22 mouse cellular contexts compared by ENCODE assay signal in genomic region chr10:128111227-128111626, GRCm38 (mm10). TPM values are rescaled to one million over a fixed set of nuclear protein-coding genes. Genes with fewer than 3 reads are reported as not detected.
DNase-seq lines count a peak whose midpoint lies in the region; ATAC-seq and TF ChIP-seq lines count a peak whose summit lies in the region.
"Had no signal": no experiment of that assay in that cellular context is flagged by ENCODE, and none has a peak within 500 bp of the region (broad histone marks: within the 10 kb centered on the region; RNA-seq: fewer than 3 reads in every experiment).

No protein-coding gene starts in this region.

- peaks cover 75% of the 10 kb centered on the region for H3K36me3 ChIP-seq in embryonic facial prominence, embryonic 14.5 days (ENCODE audit: control insufficient read depth, insufficient read depth, low read length)
- H3K36me3 ChIP-seq in embryonic facial prominence, embryonic 10.5 days (replicated peaks) = peaks cover 76% of the 10 kb centered on the region
- peaks cover 75% of the 10 kb centered on the region for H3K36me3 ChIP-seq in kidney, embryonic 15.5 days

- ATAC-seq in embryonic facial prominence, embryonic 14.5 days (ENCODE audit: low read depth) = peak; percentile 47; the same call in 1 of the 2 replicates
- ATAC-seq in kidney, embryonic 15.5 days (replicated peaks; ENCODE audit: low FRiP score) = peak; percentile 76
- ATAC-seq: activated CD4-positive, CD25-positive, alpha-beta regulatory T cell, adult 4 months; forebrain, embryonic 14.5 days; forebrain, postnatal 0 days had no signal

- TF ChIP-seq CTCF in gastrocnemius, adult 2 months (IDR thresholded peaks at IDR 0.05) = no peak

- DNase-seq in embryonic facial prominence, embryonic 14.5 days (ENCODE audit: low spot score) = peak; percentile 44
- no peak for DNase-seq in embryonic facial prominence, embryonic 10.5 days (ENCODE audit: low spot score)
- no peak for DNase-seq in gastrocnemius, adult 2 months
- no peak for DNase-seq in gastrocnemius, postnatal 14 days
- no peak for DNase-seq in kidney, adult 9 months
- DNase-seq in brain, adult 2 months (ENCODE audit: low read depth, low spot score) = peak; percentile 49
- DNase-seq: adrenal gland, adult 8-10 months; adrenal gland, postnatal 25 days; cerebellum, adult 18-20 months; cerebellum, adult 9-10 months; cerebellum, postnatal 14 days; forebrain, postnatal 0 days; gastrocnemius, postnatal 25 days; heart, adult 2 months had no signal

- no peak overlapping the region for H3K4me2 ChIP-seq in embryonic facial prominence, embryonic 14.5 days (ENCODE audit: low read depth, low read length)
- no peak overlapping the region for H3K4me2 ChIP-seq in kidney, embryonic 15.5 days
- H3K4me2 ChIP-seq: embryonic facial prominence, embryonic 12.5 days; heart, embryonic 11.5 days; hindbrain, embryonic 12.5 days; hindbrain, embryonic 15.5 days had no signal

- H3K9me3 ChIP-seq in embryonic facial prominence, embryonic 14.5 days (ENCODE audit: control insufficient read depth, low read length) = no peaks in the 10 kb centered on the region
- H3K9me3 ChIP-seq in embryonic facial prominence, embryonic 10.5 days = no peaks in the 10 kb centered on the region
- H3K9me3 ChIP-seq in kidney, embryonic 15.5 days (replicated peaks) = no peaks in the 10 kb centered on the region
- H3K9me3 ChIP-seq: embryonic facial prominence, embryonic 12.5 days; hindbrain, embryonic 12.5 days; hindbrain, embryonic 15.5 days had no signal

- no peak overlapping the region for H3K9ac ChIP-seq in embryonic facial prominence, embryonic 14.5 days (ENCODE audit: low read depth, low read length)
- no peak overlapping the region for H3K9ac ChIP-seq in kidney, embryonic 15.5 days
- H3K9ac ChIP-seq: embryonic facial prominence, embryonic 12.5 days; forebrain, postnatal 0 days; hindbrain, embryonic 12.5 days; hindbrain, embryonic 15.5 days had no signal

- no peak overlapping the region for H3K27ac ChIP-seq in embryonic facial prominence, embryonic 14.5 days (replicated peaks; ENCODE audit: low read depth, low read length)
- H3K27ac ChIP-seq in embryonic facial prominence, embryonic 10.5 days (replicated peaks) = no peak overlapping the region
- H3K27ac ChIP-seq in gastrocnemius, adult 2 months = peak overlapping the region; percentile 77; the same call in 1 of the 2 replicates
- H3K27ac ChIP-seq in kidney, embryonic 15.5 days = peak overlapping the region; percentile 69; the same call in 1 of the 2 replicates
- H3K27ac ChIP-seq: embryonic facial prominence, embryonic 12.5 days; heart, adult 2 months; hindbrain, embryonic 12.5 days; hindbrain, embryonic 15.5 days had no signal

- intact Hi-C loops in gastrocnemius, adult 2 months (cut with DNase I) = no loop called here
- intact Hi-C loops in gastrocnemius, postnatal 14 days (cut with DNase I; ENCODE audit: low total_unique reads) = no loop called here

- H3K4me1 ChIP-seq in embryonic facial prominence, embryonic 14.5 days (ENCODE audit: control insufficient read depth, insufficient read depth, low read length) = no peaks in the 10 kb centered on the region
- H3K4me1 ChIP-seq in embryonic facial prominence, embryonic 10.5 days = no peaks in the 10 kb centered on the region
- peaks cover 8% of the 10 kb centered on the region for H3K4me1 ChIP-seq in kidney, embryonic 15.5 days
- H3K4me1 ChIP-seq: embryonic facial prominence, embryonic 12.5 days; hindbrain, embryonic 12.5 days; hindbrain, embryonic 15.5 days had no signal

- H3K4me3 ChIP-seq in embryonic facial prominence, embryonic 14.5 days (ENCODE audit: low read depth, low read length) = no peak overlapping the region
- H3K4me3 ChIP-seq in embryonic facial prominence, embryonic 10.5 days = no peak overlapping the region
- no peak overlapping the region for H3K4me3 ChIP-seq in gastrocnemius, adult 2 months
- no peak overlapping the region for H3K4me3 ChIP-seq in kidney, embryonic 15.5 days (replicated peaks)
- H3K4me3 ChIP-seq: embryonic facial prominence, embryonic 12.5 days; erythroblast, embryonic 14.5 days; heart, adult 2 months; hindbrain, embryonic 12.5 days; hindbrain, embryonic 15.5 days had no signal

- H3K27me3 ChIP-seq in embryonic facial prominence, embryonic 14.5 days (replicated peaks; ENCODE audit: control insufficient read depth, insufficient read depth, low read length) = no peaks in the 10 kb centered on the region
- H3K27me3 ChIP-seq in embryonic facial prominence, embryonic 10.5 days (replicated peaks; ENCODE audit: low read depth, poor library complexity, severe bottlenecking) = no peaks in the 10 kb centered on the region
- H3K27me3 ChIP-seq in kidney, embryonic 15.5 days = no peaks in the 10 kb centered on the region
- H3K27me3 ChIP-seq: embryonic facial prominence, embryonic 12.5 days; hindbrain, embryonic 12.5 days; hindbrain, embryonic 15.5 days had no signal

RNA-seq across cellular contexts. Expression of gene Baz2a, which starts 19.9 kb away (rescaled TPM):
- polyA plus RNA-seq in embryonic facial prominence, embryonic 14.5 days (2014; fragmentation: Nextera tagmentation; extraction: Ambion mirVana) = 15.7 and 18.8 TPM in 2 replicates
- 14.7 and 17.5 TPM in 2 replicates for polyA plus RNA-seq in embryonic facial prominence, embryonic 10.5 days (2016; fragmentation: Nextera tagmentation; extraction: Ambion mirVana)
- total RNA-seq in gastrocnemius, adult 2 months (2021) = 10 to 100 TPM; 12.7 to 13.2 TPM
- 10 to 100 TPM; 15.2 to 15.6 TPM for total RNA-seq in gastrocnemius, postnatal 14 days (2021)
- 12.7 and 14.2 TPM in 2 replicates for polyA plus RNA-seq in kidney, embryonic 15.5 days (2015; fragmentation: Nextera tagmentation; extraction: Ambion mirVana)

RNA-seq across cellular contexts. Expression of gene Atp5b, which starts 28.2 kb away (rescaled TPM):
- 2,069 and 2,210 TPM in 2 replicates for polyA plus RNA-seq in embryonic facial prominence, embryonic 14.5 days (2014; fragmentation: Nextera tagmentation; extraction: Ambion mirVana)
- 2,197 and 2,277 TPM in 2 replicates for polyA plus RNA-seq in embryonic facial prominence, embryonic 10.5 days (2016; fragmentation: Nextera tagmentation; extraction: Ambion mirVana)
- 1,000 to 10,000 TPM; 3,225 to 4,497 TPM for total RNA-seq in gastrocnemius, adult 2 months (2021)
- total RNA-seq in gastrocnemius, postnatal 14 days (2021) = 1,000 to 10,000 TPM; 3,648 to 4,448 TPM
- polyA plus RNA-seq in kidney, embryonic 15.5 days (2015; fragmentation: Nextera tagmentation; extraction: Ambion mirVana) = 2,850 and 2,855 TPM in 2 replicates

RNA-seq across cellular contexts. Expression of gene Ptges3, which starts 52.5 kb away (rescaled TPM):
- 450 and 475 TPM in 2 replicates for polyA plus RNA-seq in embryonic facial prominence, embryonic 14.5 days (2014; fragmentation: Nextera tagmentation; extraction: Ambion mirVana)
- 711 and 729 TPM in 2 replicates for polyA plus RNA-seq in embryonic facial prominence, embryonic 10.5 days (2016; fragmentation: Nextera tagmentation; extraction: Ambion mirVana)
- total RNA-seq in gastrocnemius, adult 2 months (2021) = 10 to 100 TPM; 75.4 to 81.3 TPM
- 10 to 100 TPM; 54.4 to 60.8 TPM for total RNA-seq in gastrocnemius, postnatal 14 days (2021)
- 493 and 571 TPM in 2 replicates for polyA plus RNA-seq in kidney, embryonic 15.5 days (2015; fragmentation: Nextera tagmentation; extraction: Ambion mirVana)

Comparison
In these comparisons a context has a peak if more than half of its experiments do, and no peak if none do; other contexts are left out.
1. DNase-seq: peak in embryonic facial prominence, embryonic 14.5 days (single experiment) and brain, adult 2 months (single experiment); none in embryonic facial prominence, embryonic 10.5 days (single experiment), gastrocnemius, adult 2 months (single experiment), gastrocnemius, postnatal 14 days (single experiment) and kidney, adult 9 months (single experiment).
2. H3K27ac ChIP-seq: peak in gastrocnemius, adult 2 months (single experiment) and kidney, embryonic 15.5 days (single experiment); none in embryonic facial prominence, embryonic 14.5 days (single experiment) and embryonic facial prominence, embryonic 10.5 days (single experiment).